Mouse (Mus musculus) cerebellum, adult 2 months (tissue): Measurements from ENCODE around the gene Slc17a9.

Source experiments
- CTCF ChIP-seq: fragments of 200-500 bp; IDR thresholded peaks from 2 replicates; pipeline ENCODE4 v1.5.1; 2011; ENCODE audit warnings: low read depth, mild to moderate bottlenecking, control low read depth, low read length, moderate library complexity, borderline replicate concordance; ENCODE audit not compliant: insufficient read depth
- POLR2A ChIP-seq: fragments of 200-500 bp; IDR thresholded peaks from 2 replicates; pipeline ENCODE4 v1.6.1; 2011; ENCODE audit warnings: low read length, control low read depth, borderline replicate concordance; ENCODE audit not compliant: insufficient read depth

DNA sequence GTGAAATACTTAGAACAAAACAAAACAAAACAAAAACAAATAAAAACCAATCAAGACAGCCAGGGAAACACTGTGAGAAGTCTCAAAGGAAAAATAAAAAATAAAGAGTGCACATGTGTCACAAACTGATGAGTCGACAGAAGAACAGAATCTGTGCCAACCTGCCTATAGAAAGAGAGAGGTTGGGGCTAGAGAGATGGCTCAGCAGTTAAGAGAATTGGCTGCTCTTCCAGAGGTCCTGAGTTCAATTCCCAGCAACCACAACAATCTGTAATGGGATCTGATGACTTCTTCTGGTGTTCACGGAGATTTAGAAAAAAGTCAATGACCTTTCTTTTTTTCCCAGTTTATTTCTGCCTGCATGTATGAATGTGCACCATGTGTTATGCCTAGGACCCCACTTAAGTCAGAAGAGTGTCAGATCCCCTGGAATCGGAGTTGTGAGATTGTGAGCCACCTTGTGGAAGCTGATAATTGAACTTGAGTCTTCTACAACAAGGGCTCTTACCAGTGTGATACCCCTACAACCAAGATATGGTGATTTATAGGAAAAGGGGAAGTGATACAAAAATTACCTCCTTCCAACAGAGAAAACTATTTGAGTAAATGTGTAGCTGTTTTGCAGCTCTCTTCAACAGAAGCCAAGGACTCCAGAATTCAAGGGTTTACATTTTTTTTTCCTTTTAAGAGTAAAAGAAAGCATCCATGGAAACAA is 21.3 kb upstream of the Slc17a9 start:
- TF ChIP-seq POLR2A (no peak), CTCF (no peak)
